Mouse (Mus musculus) heart, embryonic 12.5 days (tissue): ENCODE results near the gene Gm13889. TPM values are rescaled to one million over a fixed set of nuclear protein-coding genes. Genes with fewer than 3 reads are reported as not detected.

Experiments used
- ATAC-seq: fragments of 200-750 bp; cut with Nextera tagmentation; 2 replicates; pipeline ENCODE4 v1.8.0; 2017; ENCODE audit warnings: moderate TSS enrichment, moderate library complexity; ENCODE audit not compliant: insufficient number of reproducible peaks, low FRiP score
- H3K27ac ChIP-seq: fragments of 300-500 bp; sonication (generic); 2 replicates; pipeline ENCODE4 v1.5.1; 2016; ENCODE audit warnings: mild to moderate bottlenecking, moderate library complexity; ENCODE audit not compliant: poor library complexity, severe bottlenecking
- H3K27me3 ChIP-seq: fragments of 300-500 bp; sonication (generic); replicated peaks from 2 replicates; pipeline ENCODE4 v1.6.1; 2016; ENCODE audit warnings: mild to moderate bottlenecking, moderate library complexity
- H3K36me3 ChIP-seq: fragments of 300-500 bp; sonication (generic); 2 replicates; pipeline ENCODE4 v1.6.1; 2016; ENCODE audit warnings: mild to moderate bottlenecking, moderate library complexity
- H3K4me1 ChIP-seq: fragments of 300-500 bp; sonication (generic); replicated peaks from 2 replicates; pipeline ENCODE4 v1.6.1; 2016; ENCODE audit warnings: mild to moderate bottlenecking
- H3K4me2 ChIP-seq: fragments of 300-500 bp; sonication (generic); 2 replicates; pipeline ENCODE4 v1.6.1; 2016; ENCODE audit warnings: mild to moderate bottlenecking, moderate library complexity
- H3K4me3 ChIP-seq: fragments of 300-500 bp; sonication (generic); 2 replicates; pipeline ENCODE4 v1.5.1; 2016; ENCODE audit warnings: mild to moderate bottlenecking
- H3K9ac ChIP-seq: fragments of 300-500 bp; sonication (generic); 2 replicates; pipeline ENCODE4 v1.6.1; 2016; ENCODE audit warnings: mild to moderate bottlenecking, moderate library complexity
- H3K9me3 ChIP-seq: fragments of 300-500 bp; sonication (generic); replicated peaks from 2 replicates; pipeline ENCODE4 v1.6.1; 2016; ENCODE audit warnings: mild to moderate bottlenecking, moderate library complexity
- WGBS: fragments of 180-500 bp; shearing (Covaris S2); methylation state at CpG from one replicate; pipeline ENCODE4 v1.1.7; 2016; 5-methylcytosine and 5-hydroxymethylcytosine counted together
- polyA plus RNA-seq: library from polyadenylated mRNA; unstranded; fragments of >200 nt; fragmentation: Nextera tagmentation; extraction: Ambion mirVana; gene quantifications from 2 replicates; pipeline ENCODE4 v1.2.1, GENCODE M21; 2016

Gene Gm13889
- polyA plus RNA-seq, 1 experiment from 2014 or later = 5.9 TPM

GRCm38 (mm10) chr2:93979249-93980120 lies 22.5 kb upstream of the Gm13889 start:
- H3K9ac ChIP-seq = no peak overlapping the region
- no peak for ATAC-seq
- H3K4me3 ChIP-seq = no peak overlapping the region
- no peak overlapping the region for H3K27ac ChIP-seq
- no peak overlapping the region for H3K4me2 ChIP-seq
- WGBS = 84% methylated on average over 7 of the region's 7 CpGs
- peaks cover 12% of the 10 kb centered on the region; the same call in 1 of the 2 replicates for H3K27me3 ChIP-seq
- no peaks in the 10 kb centered on the region for H3K9me3 ChIP-seq
- H3K4me1 ChIP-seq = peaks cover 21% of the 10 kb centered on the region
- peaks cover 41% of the 10 kb centered on the region for H3K36me3 ChIP-seq

GRCm38 (mm10) chr2:93976436-93977252 lies 19.6 kb upstream of the Gm13889 start:
- Histone ChIP-seq H3K9me3 (no peaks in the 10 kb centered on the region), H3K4me2 (peak overlapping the region; percentile 87), H3K27me3 (peaks cover 36% of the 10 kb centered on the region), H3K27ac (peak overlapping the region; percentile 7), H3K4me3 (peak overlapping the region; percentile 49), H3K9ac (peak overlapping the region; percentile 73), H3K4me1 (peaks cover 21% of the 10 kb centered on the region), H3K36me3 (peaks cover 29% of the 10 kb centered on the region)
- WGBS = 2% methylated on average over 37 of the region's 37 CpGs
- peak; percentile 70 for ATAC-seq

GRCm38 (mm10) chr2:93975526-93976435 lies 18.8 kb upstream of the Gm13889 start:
- WGBS = 22% methylated on average over 21 of the region's 21 CpGs
- Histone ChIP-seq H3K27ac (peak overlapping the region; percentile 7), H3K9me3 (no peaks in the 10 kb centered on the region), H3K36me3 (peaks cover 21% of the 10 kb centered on the region), H3K27me3 (peaks cover 40% of the 10 kb centered on the region), H3K9ac (peak overlapping the region; percentile 73), H3K4me1 (peaks cover 21% of the 10 kb centered on the region), H3K4me3 (peak overlapping the region; percentile 49), H3K4me2 (peak overlapping the region; percentile 87)
- ATAC-seq = no peak

GRCm38 (mm10) chr2:93975041-93975440 lies 18.0 kb upstream of the Gm13889 start:
- 55% methylated on average over 7 of the region's 7 CpGs for WGBS
- H3K27ac ChIP-seq = no peak overlapping the region
- peaks cover 14% of the 10 kb centered on the region for H3K36me3 ChIP-seq
- H3K27me3 ChIP-seq = peaks cover 40% of the 10 kb centered on the region
- peaks cover 21% of the 10 kb centered on the region for H3K4me1 ChIP-seq
- no peak overlapping the region for H3K4me3 ChIP-seq
- H3K4me2 ChIP-seq = no peak overlapping the region
- ATAC-seq = no peak
- H3K9me3 ChIP-seq = no peaks in the 10 kb centered on the region
- H3K9ac ChIP-seq = no peak overlapping the region

- 61% methylated on average over 3 of the region's 3 CpGs for WGBS
Measured at GRCm38 (mm10) chr2:93971647-93972046, 14.6 kb upstream of the Gm13889 start.

GRCm38 (mm10) chr2:93964494-93965160 lies 7.6 kb upstream of the Gm13889 start:
- Histone ChIP-seq H3K4me3 (no peak overlapping the region), H3K27me3 (peaks cover 15% of the 10 kb centered on the region; the same call in 1 of the 2 replicates), H3K36me3 (no peaks in the 10 kb centered on the region), H3K27ac (no peak overlapping the region), H3K9ac (no peak overlapping the region), H3K4me1 (no peaks in the 10 kb centered on the region), H3K4me2 (no peak overlapping the region), H3K9me3 (no peaks in the 10 kb centered on the region)
- 71% methylated on average over 7 of the region's 7 CpGs for WGBS
- no peak for ATAC-seq

More at GRCm38 (mm10) chr2:93971647-93972046, 14.6 kb upstream of the Gm13889 start:
- Histone ChIP-seq H3K36me3 (no peaks in the 10 kb centered on the region), H3K4me2 (no peak overlapping the region), H3K27ac (no peak overlapping the region), H3K4me1 (peaks cover 12% of the 10 kb centered on the region), H3K9me3 (no peaks in the 10 kb centered on the region), H3K9ac (no peak overlapping the region), H3K4me3 (no peak overlapping the region), H3K27me3 (peaks cover 40% of the 10 kb centered on the region)
- ATAC-seq = no peak

- Histone ChIP-seq H3K36me3 (no peaks in the 10 kb centered on the region), H3K27me3 (peaks cover 16% of the 10 kb centered on the region), H3K9me3 (no peaks in the 10 kb centered on the region), H3K9ac (no peak overlapping the region), H3K4me2 (no peak overlapping the region), H3K4me3 (no peak overlapping the region), H3K4me1 (no peaks in the 10 kb centered on the region), H3K27ac (no peak overlapping the region)
- no peak for ATAC-seq
- 79% methylated on average over 1 of the region's 1 CpGs for WGBS
Measured at GRCm38 (mm10) chr2:93963802-93964201, 6.8 kb upstream of the Gm13889 start.

GRCm38 (mm10) chr2:93961716-93962115 lies 4.7 kb upstream of the Gm13889 start:
- H3K4me3 ChIP-seq = no peak overlapping the region
- ATAC-seq = no peak
- H3K9me3 ChIP-seq = no peaks in the 10 kb centered on the region
- no peak overlapping the region for H3K9ac ChIP-seq
- H3K4me1 ChIP-seq = no peaks in the 10 kb centered on the region
- H3K4me2 ChIP-seq = no peak overlapping the region
- 54% methylated on average over 8 of the region's 8 CpGs for WGBS
- H3K36me3 ChIP-seq = no peaks in the 10 kb centered on the region
- no peak overlapping the region for H3K27ac ChIP-seq
- peaks cover 37% of the 10 kb centered on the region for H3K27me3 ChIP-seq

- no peak overlapping the region for H3K9ac ChIP-seq
- 64% methylated on average over 8 of the region's 8 CpGs for WGBS
- no peak overlapping the region for H3K27ac ChIP-seq
- H3K4me1 ChIP-seq = peaks cover 17% of the 10 kb centered on the region
- no peaks in the 10 kb centered on the region for H3K9me3 ChIP-seq
- no peak overlapping the region for H3K4me3 ChIP-seq
- no peak for ATAC-seq
- H3K27me3 ChIP-seq = peaks cover 40% of the 10 kb centered on the region
- H3K36me3 ChIP-seq = no peaks in the 10 kb centered on the region
- H3K4me2 ChIP-seq = no peak overlapping the region
Measured at GRCm38 (mm10) chr2:93959346-93959745, 2.3 kb upstream of the Gm13889 start.

GRCm38 (mm10) chr2:93958216-93958615 lies 1.2 kb upstream of the Gm13889 start:
- 63% methylated on average over 3 of the region's 3 CpGs for WGBS
- H3K27ac ChIP-seq = no peak overlapping the region
- no peak overlapping the region for H3K4me2 ChIP-seq
- no peak overlapping the region for H3K4me3 ChIP-seq
- no peaks in the 10 kb centered on the region for H3K9me3 ChIP-seq
- no peak overlapping the region for H3K9ac ChIP-seq
- H3K27me3 ChIP-seq = peaks cover 51% of the 10 kb centered on the region
- H3K36me3 ChIP-seq = no peaks in the 10 kb centered on the region
- peaks cover 19% of the 10 kb centered on the region for H3K4me1 ChIP-seq
- ATAC-seq = no peak
